ENCODE assay signal across 8 mouse cellular contexts in the genomic region with DNA sequence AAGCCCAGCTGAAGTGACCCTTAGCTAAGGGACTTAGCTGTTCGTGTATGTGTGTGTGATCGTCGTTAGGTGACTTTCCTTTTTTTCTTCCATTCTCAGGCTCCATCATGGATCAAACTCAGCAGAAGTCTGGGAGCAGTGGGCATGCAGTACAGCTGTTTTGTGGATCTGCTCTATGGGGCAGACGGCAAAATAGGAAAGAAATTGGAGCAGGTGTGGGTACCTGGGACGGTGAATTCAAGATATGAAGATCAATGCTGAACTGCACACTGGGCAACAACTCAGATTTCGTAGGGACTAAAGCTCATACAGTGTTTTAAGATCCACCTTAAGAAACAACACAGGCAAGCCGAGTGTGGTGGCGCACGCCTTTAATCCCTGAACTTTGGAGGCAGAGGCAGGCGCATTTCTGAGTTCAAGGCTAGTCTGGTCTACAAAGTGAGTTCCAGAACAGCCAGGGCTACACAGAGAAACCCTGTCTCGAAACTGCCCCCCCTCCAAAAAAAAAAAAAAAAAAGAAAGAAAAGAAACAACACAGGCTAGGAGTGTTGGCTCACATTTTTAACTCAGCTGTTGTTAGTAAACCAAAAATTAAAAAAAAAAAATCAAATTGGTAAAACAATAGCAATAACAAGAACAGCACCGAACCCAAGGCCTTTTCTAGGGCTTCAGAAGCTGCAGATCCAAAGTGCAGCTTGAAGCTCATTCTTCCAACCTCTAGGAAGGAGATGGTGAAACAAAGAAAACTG. TPM values are rescaled to one million over a fixed set of nuclear protein-coding genes. Genes with fewer than 3 reads are reported as not detected.
DNase-seq lines count a peak whose midpoint lies in the region; ATAC-seq lines count a peak whose summit lies in the region.

No protein-coding gene starts in this region.

- peak; percentile 44 for DNase-seq in cerebellum, adult 9-11 months
- no peak for DNase-seq in neural tube, embryonic 11.5 days (ENCODE audit: low spot score)
- no peak for DNase-seq in neural tube, embryonic 10.5 days (ENCODE audit: extremely low spot score, low spot score)
- DNase-seq in thymus, postnatal 0 days (ENCODE audit: low spot score): no peak
- DNase-seq in urinary bladder, adult 2 months (ENCODE audit: low spot score): no peak

- H3K9ac ChIP-seq in neural tube, embryonic 11.5 days (ENCODE audit: low read length): peak overlapping the region; percentile 32; the same call in 1 of the 2 replicates
- no peak overlapping the region for H3K9ac ChIP-seq in limb, embryonic 15.5 days
- H3K9ac ChIP-seq in stomach, embryonic 16.5 days (ENCODE audit: low read length): 0 out of 2 replicates have a peak overlapping the region, but pooled peaks have one; percentile 32

- H3K27ac ChIP-seq in neural tube, embryonic 11.5 days (ENCODE audit: low read depth, low read length): no peak overlapping the region
- H3K27ac ChIP-seq in limb, embryonic 15.5 days: no peak overlapping the region
- no peak overlapping the region for H3K27ac ChIP-seq in stomach, embryonic 16.5 days (ENCODE audit: low read length)

- no peaks in the 10 kb centered on the region for H3K27me3 ChIP-seq in neural tube, embryonic 11.5 days (ENCODE audit: control insufficient read depth, insufficient read depth, low read length)
- no peaks in the 10 kb centered on the region for H3K27me3 ChIP-seq in limb, embryonic 15.5 days
- no peaks in the 10 kb centered on the region for H3K27me3 ChIP-seq in stomach, embryonic 16.5 days (ENCODE audit: control insufficient read depth, insufficient read depth, low read length)

- no peaks in the 10 kb centered on the region for H3K36me3 ChIP-seq in neural tube, embryonic 11.5 days (ENCODE audit: control insufficient read depth, insufficient read depth, low read length)
- H3K36me3 ChIP-seq in limb, embryonic 15.5 days: no peaks in the 10 kb centered on the region
- no peaks in the 10 kb centered on the region for H3K36me3 ChIP-seq in stomach, embryonic 16.5 days (ENCODE audit: control insufficient read depth, insufficient read depth, low read length)

- H3K4me1 ChIP-seq in neural tube, embryonic 11.5 days (ENCODE audit: control insufficient read depth, insufficient read depth, low read length): no peaks in the 10 kb centered on the region
- 0 out of 2 replicates have a peak, but pooled peaks cover 6% of the 10 kb centered on the region for H3K4me1 ChIP-seq in limb, embryonic 15.5 days
- H3K4me1 ChIP-seq in stomach, embryonic 16.5 days (ENCODE audit: control insufficient read depth, insufficient read depth, low read length): peaks cover 4% of the 10 kb centered on the region; the same call in 1 of the 2 replicates

- no peaks in the 10 kb centered on the region for H3K9me3 ChIP-seq in neural tube, embryonic 11.5 days (ENCODE audit: control insufficient read depth, low read length)
- H3K9me3 ChIP-seq in limb, embryonic 15.5 days: no peaks in the 10 kb centered on the region
- no peaks in the 10 kb centered on the region; the same call in 1 of the 2 replicates for H3K9me3 ChIP-seq in stomach, embryonic 16.5 days (replicated peaks; ENCODE audit: control insufficient read depth, low read length)

- peak overlapping the region; percentile 36 for H3K4me2 ChIP-seq in neural tube, embryonic 11.5 days (ENCODE audit: low read depth)
- H3K4me2 ChIP-seq in limb, embryonic 15.5 days: peak overlapping the region; percentile 36
- peak overlapping the region; percentile 51 for H3K4me2 ChIP-seq in stomach, embryonic 16.5 days (ENCODE audit: low read depth, low read length)

- WGBS in neural tube, embryonic 11.5 days: 85% methylated on average over 12 of the region's 12 CpGs
- WGBS in limb, embryonic 15.5 days: 81% methylated on average over 12 of the region's 12 CpGs
- 78% methylated on average over 12 of the region's 12 CpGs for WGBS in stomach, embryonic 16.5 days

- H3K4me3 ChIP-seq in neural tube, embryonic 11.5 days (ENCODE audit: low read depth, low read length): peak overlapping the region; percentile 90; the same call in 1 of the 2 replicates
- H3K4me3 ChIP-seq in limb, embryonic 15.5 days: peak overlapping the region; percentile 92
- peak overlapping the region; percentile 89 for H3K4me3 ChIP-seq in stomach, embryonic 16.5 days (replicated peaks; ENCODE audit: low read length)

- ATAC-seq in cerebellum, adult (ENCODE audit: insufficient number of reproducible peaks, low FRiP score, low TSS enrichment): no peak
- ATAC-seq in neural tube, embryonic 11.5 days (ENCODE audit: insufficient read depth, low FRiP score, low TSS enrichment): no peak
- ATAC-seq in limb, embryonic 15.5 days (ENCODE audit: insufficient number of reproducible peaks, low FRiP score, low TSS enrichment, low read depth): no peak
- ATAC-seq in stomach, embryonic 16.5 days (ENCODE audit: insufficient read depth, low FRiP score): no peak

RNA-seq across cellular contexts. Expression of gene Vrk1, which starts 0.7 kb away (rescaled TPM):
- 87.7 and 88.4 TPM in 2 replicates for polyA plus RNA-seq in neural tube, embryonic 11.5 days (2014; fragmentation: Nextera tagmentation; extraction: Ambion mirVana)
- 49.1 and 51.8 TPM in 2 replicates for polyA plus RNA-seq in limb, embryonic 15.5 days (2015; fragmentation: Nextera tagmentation; extraction: Ambion mirVana)
- 54.6 and 58.3 TPM in 2 replicates for polyA plus RNA-seq in stomach, embryonic 16.5 days (2015; fragmentation: Nextera tagmentation; extraction: Ambion mirVana)
- polyA plus RNA-seq in thymus, postnatal 0 days (2015; fragmentation: Nextera tagmentation; extraction: Ambion mirVana): 112 and 116 TPM in 2 replicates
- polyA plus RNA-seq in urinary bladder, adult 2 months (2012; rRNA removed): 14.1 and 14.4 TPM in 2 replicates
